Mouse (Mus musculus) frontal cortex, postnatal 10 days (tissue): Measurements from ENCODE around the gene Glod5.

Source experiments
- DNase-seq, 2 experiments: peaks; one replicate each; pipeline ENCODE4 v3.0.0; 2022; ENCODE audit warnings: low spot score in 2 of 2, mixed read lengths in 1 of 2

Glod5 gene

GRCm38 (mm10) chrX:7968226-7968625 is 50.1 kb downstream of the Glod5 start:
- no peak for DNase-seq

- no peak for DNase-seq
Observed at GRCm38 (mm10) chrX:7967596-7968201, 50.6 kb downstream of the Glod5 start.

- no peak for DNase-seq
Observed at GRCm38 (mm10) chrX:7966161-7966560, 52.1 kb downstream of the Glod5 start.

DNA sequence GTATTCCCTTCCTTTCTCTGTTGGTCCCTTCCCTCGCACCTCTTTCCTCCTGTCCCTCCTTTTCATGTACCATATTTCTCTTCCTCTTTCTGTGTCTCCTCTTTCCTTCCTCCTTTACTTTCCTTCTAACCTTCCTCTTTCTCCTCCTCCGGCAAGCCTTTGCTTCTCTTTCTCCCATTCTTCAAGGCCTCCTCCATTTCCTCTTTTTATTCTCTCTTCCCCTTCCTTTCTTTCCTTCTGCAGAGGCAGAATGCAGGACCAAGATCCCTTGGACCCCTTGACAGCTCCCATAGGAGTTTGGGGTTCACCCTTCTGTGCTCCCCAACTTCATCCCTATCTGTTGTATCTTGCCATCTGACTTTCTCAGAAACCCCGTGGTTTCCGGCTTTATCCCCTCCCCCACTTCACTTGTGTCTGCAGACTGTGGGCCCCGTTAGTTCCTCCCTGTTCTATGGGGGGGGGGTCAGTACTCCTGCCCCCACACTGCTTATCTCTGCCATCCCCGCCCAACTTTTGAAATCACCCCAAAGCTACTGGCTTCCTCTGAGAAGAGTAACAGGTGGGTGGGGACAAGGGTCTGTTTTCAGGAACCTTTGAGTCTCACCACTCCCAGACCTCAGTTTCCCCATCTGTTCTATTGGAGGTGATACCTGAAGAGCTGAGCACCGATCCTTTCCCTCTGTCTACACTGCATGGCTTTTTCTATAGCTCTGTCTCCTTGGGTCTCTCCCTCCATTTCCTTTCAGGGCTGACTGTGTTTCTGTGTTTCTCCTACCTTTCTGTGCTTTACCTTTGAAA is 54.3 kb downstream of the Glod5 start:
- DNase-seq = no peak

GRCm38 (mm10) chrX:7958868-7959267 is 59.4 kb downstream of the Glod5 start:
- DNase-seq = no peak
